Mouse (Mus musculus) kidney, adult 8-10 months (tissue): Measurements from ENCODE around the gene Gzmd.
A peak's percentile ranks its signal among the peaks of the same experiment; 100 is the strongest.
"Not testable (repeated sequence)": the region's sequence is repeated elsewhere in the genome, so short reads cannot be mapped to it uniquely, and the experiment has no call there.

ENCODE experiments used
- DNase-seq, 2 experiments: peaks; one replicate each; pipeline ENCODE4 v3.0.0; 2022

Gzmd gene

GRCm38 (mm10) chr14:56132508-56132907 is at the start of gene Gzmd:
Gzmd (minus strand) TSS chr14:56132608.
- DNase-seq, result not testable (repeated sequence)

GRCm38 (mm10) chr14:56177651-56178050 is 45.2 kb upstream of the Gzmd start:
- DNase-seq, result peak; percentile 3 to 33

- no peak for DNase-seq
Measured at GRCm38 (mm10) chr14:56174499-56174898, 42.1 kb upstream of the Gzmd start, which contains the start of gene Gzmn. Gzmn (minus strand) TSS chr14:56174599.

GRCm38 (mm10) chr14:56173396-56173795 is 41.0 kb upstream of the Gzmd start:
- no peak for DNase-seq

- DNase-seq, result no peak
Measured at GRCm38 (mm10) chr14:56172744-56173143, 40.3 kb upstream of the Gzmd start.

GRCm38 (mm10) chr14:56168009-56168408 is 35.6 kb upstream of the Gzmd start:
- no peak for DNase-seq

GRCm38 (mm10) chr14:56162109-56162508 is 29.7 kb upstream of the Gzmd start:
- no peak for DNase-seq

GRCm38 (mm10) chr14:56159479-56159878 is 27.1 kb upstream of the Gzmd start, which contains the start of gene Gzmg:
Gzmg (minus strand) TSS chr14:56159579.
- not testable (repeated sequence) for DNase-seq

GRCm38 (mm10) chr14:56155340-56155739 is 22.9 kb upstream of the Gzmd start:
- DNase-seq, result no peak

GRCm38 (mm10) chr14:56133675-56134074 is 1.3 kb upstream of the Gzmd start:
- not testable (repeated sequence) for DNase-seq

GRCm38 (mm10) chr14:56128341-56128740 is 4.1 kb downstream of the Gzmd start:
- DNase-seq, result no peak

- DNase-seq, result no peak
Measured at GRCm38 (mm10) chr14:56123516-56123915, 8.9 kb downstream of the Gzmd start.

GRCm38 (mm10) chr14:56120525-56120924 is 11.9 kb downstream of the Gzmd start, which contains the start of gene Gzme:
Gzme (minus strand) TSS chr14:56120625.
- no peak for DNase-seq

GRCm38 (mm10) chr14:56115531-56116310 is 16.7 kb downstream of the Gzmd start:
- DNase-seq, result not testable (repeated sequence)

GRCm38 (mm10) chr14:56105447-56106180 is 26.8 kb downstream of the Gzmd start:
- DNase-seq, result no peak

GRCm38 (mm10) chr14:56105016-56105415 is 27.4 kb downstream of the Gzmd start:
- no peak for DNase-seq

GRCm38 (mm10) chr14:56103452-56103851 is 29.0 kb downstream of the Gzmd start:
- DNase-seq, result no peak

- no peak for DNase-seq
Measured at GRCm38 (mm10) chr14:56102386-56102785, 30.0 kb downstream of the Gzmd start, which contains the start of gene Ctsg. Ctsg (minus strand) TSS chr14:56102574.

GRCm38 (mm10) chr14:56098940-56099339 is 33.5 kb downstream of the Gzmd start:
- DNase-seq, result no peak

GRCm38 (mm10) chr14:56097597-56097996 is 34.8 kb downstream of the Gzmd start:
- no peak for DNase-seq

GRCm38 (mm10) chr14:56093353-56093752 is 39.1 kb downstream of the Gzmd start:
- no peak for DNase-seq

GRCm38 (mm10) chr14:56086711-56087110 is 45.7 kb downstream of the Gzmd start:
- DNase-seq, result no peak

- DNase-seq, result no peak
Measured at GRCm38 (mm10) chr14:56085167-56085566, 47.2 kb downstream of the Gzmd start, which contains the start of gene Mcpt8. Mcpt8 (minus strand) TSS chr14:56085273.

GRCm38 (mm10) chr14:56082016-56082415 is 50.4 kb downstream of the Gzmd start:
- DNase-seq, result no peak
